Mouse (Mus musculus): ENCODE measurements around the gene Blzf1.

- TF ChIP-seq CTCF (IDR thresholded peaks at IDR 0.05; ENCODE audit: control insufficient read depth, insufficient read depth, low read length) (no peak), POLR2A (IDR thresholded peaks at IDR 0.05; ENCODE audit: borderline replicate concordance, control insufficient read depth, low read depth, low read length) (no peak)
These were observed 54.7 kb downstream of the Blzf1 start for GRCm38 (mm10) chr1:164252551-164252950.

All from bone marrow, adult 2 months (tissue).